ENCODE assay signal across 10 mouse cellular contexts in the genomic region with DNA sequence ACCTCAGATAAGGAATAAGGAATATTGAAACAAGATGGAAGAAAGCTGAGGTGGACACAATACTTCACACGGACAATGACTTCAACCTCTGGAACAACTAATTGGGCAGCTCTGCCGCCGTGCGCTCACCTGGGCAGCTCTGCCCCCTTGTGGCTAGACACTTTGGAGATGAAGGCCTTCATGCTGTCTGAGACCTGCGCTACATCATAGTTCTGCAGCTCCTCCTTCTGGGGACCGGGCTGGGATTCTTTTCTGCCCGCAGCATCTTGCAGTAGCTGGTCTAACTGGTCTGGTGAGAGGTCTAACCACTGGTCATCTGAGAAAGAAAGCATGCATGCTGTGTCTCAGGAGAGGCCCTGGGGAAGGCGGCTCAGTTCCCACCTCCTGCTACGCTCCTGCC. TPM values are rescaled to one million over a fixed set of nuclear protein-coding genes. Genes with fewer than 3 reads are reported as not detected.
A peak's percentile ranks its signal among the peaks of the same experiment; 100 is the strongest.
DNase-seq lines count a peak whose midpoint lies in the region; ATAC-seq lines count a peak whose summit lies in the region.
"Had no signal": no experiment of that assay in that cellular context is flagged by ENCODE, and none has a peak within 500 bp of the region (broad histone marks: within the 10 kb centered on the region; RNA-seq: fewer than 3 reads in every experiment).

No protein-coding gene starts in this region.

- no peak overlapping the region for H3K4me2 ChIP-seq in hindbrain, embryonic 13.5 days
- no peak overlapping the region for H3K4me2 ChIP-seq in embryonic facial prominence, embryonic 15.5 days (replicated peaks)
- H3K4me2 ChIP-seq: intestine, embryonic 15.5 days had no signal

- H3K27me3 ChIP-seq in hindbrain, embryonic 10.5 days (ENCODE audit: insufficient read depth, poor library complexity, severe bottlenecking) = no peaks in the 10 kb centered on the region
- no peaks in the 10 kb centered on the region for H3K27me3 ChIP-seq in hindbrain, embryonic 13.5 days
- H3K27me3 ChIP-seq in embryonic facial prominence, embryonic 15.5 days = no peaks in the 10 kb centered on the region
- H3K27me3 ChIP-seq: intestine, embryonic 15.5 days had no signal

- ATAC-seq in hindbrain, embryonic 13.5 days (ENCODE audit: low FRiP score) = no peak
- 0 out of 2 replicates have a peak, but pooled peaks have one; percentile 29 for ATAC-seq in embryonic facial prominence, embryonic 15.5 days (ENCODE audit: insufficient number of reproducible peaks, low FRiP score, low TSS enrichment, low read depth)
- ATAC-seq: intestine, embryonic 15.5 days had no signal

- peak; percentile 21 for DNase-seq in hindbrain, embryonic 10.5 days (ENCODE audit: low spot score)
- DNase-seq in ES-CJ7 (ENCODE audit: low read depth, low spot score) = peak; percentile 78
- peak; percentile 27 for DNase-seq in lung, postnatal 14 days
- DNase-seq in c-Kit-positive CD71-positive TER-119-positive erythroid progenitor cells, embryonic 14.5 days (ENCODE audit: low spot score) = no peak
- no peak for DNase-seq in ovary, postnatal 14 days (ENCODE audit: low spot score)
- no peak for DNase-seq in right cerebral cortex, postnatal 4 days

- H3K9ac ChIP-seq in hindbrain, embryonic 13.5 days = no peak overlapping the region
- no peak overlapping the region for H3K9ac ChIP-seq in embryonic facial prominence, embryonic 15.5 days
- H3K9ac ChIP-seq: intestine, embryonic 15.5 days had no signal

- H3K36me3 ChIP-seq in hindbrain, embryonic 10.5 days = peaks cover 96% of the 10 kb centered on the region
- peaks cover 85% of the 10 kb centered on the region for H3K36me3 ChIP-seq in hindbrain, embryonic 13.5 days
- H3K36me3 ChIP-seq in embryonic facial prominence, embryonic 15.5 days = peaks cover 72% of the 10 kb centered on the region

- no peaks in the 10 kb centered on the region for H3K4me1 ChIP-seq in hindbrain, embryonic 10.5 days (replicated peaks)
- no peaks in the 10 kb centered on the region for H3K4me1 ChIP-seq in hindbrain, embryonic 13.5 days (replicated peaks)
- H3K4me1 ChIP-seq in embryonic facial prominence, embryonic 15.5 days = no peaks in the 10 kb centered on the region
- H3K4me1 ChIP-seq: intestine, embryonic 15.5 days had no signal

- no peak overlapping the region for H3K4me3 ChIP-seq in hindbrain, embryonic 10.5 days
- no peak overlapping the region for H3K4me3 ChIP-seq in hindbrain, embryonic 13.5 days
- H3K4me3 ChIP-seq in embryonic facial prominence, embryonic 15.5 days (replicated peaks) = no peak overlapping the region
- H3K4me3 ChIP-seq: erythroblast, embryonic 14.5 days; intestine, embryonic 15.5 days had no signal

- 73% methylated on average over 9 of the region's 9 CpGs for WGBS in hindbrain, embryonic 10.5 days
- 79% methylated on average over 9 of the region's 9 CpGs for WGBS in hindbrain, embryonic 13.5 days
- WGBS in embryonic facial prominence, embryonic 15.5 days = 58% methylated on average over 9 of the region's 9 CpGs

- no peaks in the 10 kb centered on the region for H3K9me3 ChIP-seq in hindbrain, embryonic 10.5 days
- no peaks in the 10 kb centered on the region for H3K9me3 ChIP-seq in hindbrain, embryonic 13.5 days
- no peaks in the 10 kb centered on the region for H3K9me3 ChIP-seq in embryonic facial prominence, embryonic 15.5 days (replicated peaks)
- H3K9me3 ChIP-seq: intestine, embryonic 15.5 days had no signal

- no peak overlapping the region for H3K27ac ChIP-seq in hindbrain, embryonic 10.5 days
- H3K27ac ChIP-seq in hindbrain, embryonic 13.5 days = no peak overlapping the region
- no peak overlapping the region for H3K27ac ChIP-seq in embryonic facial prominence, embryonic 15.5 days (replicated peaks)
- H3K27ac ChIP-seq: intestine, embryonic 15.5 days had no signal

RNA-seq across cellular contexts. Expression of gene Ecd, which starts 19.4 kb away (rescaled TPM):
- 64.0 and 71.1 TPM in 2 replicates for polyA plus RNA-seq in hindbrain, embryonic 10.5 days (2016; fragmentation: Nextera tagmentation; extraction: Ambion mirVana)
- 51.6 and 53.2 TPM in 2 replicates for polyA plus RNA-seq in hindbrain, embryonic 13.5 days (2015; fragmentation: Nextera tagmentation; extraction: Ambion mirVana)
- polyA plus RNA-seq in embryonic facial prominence, embryonic 15.5 days (2015; fragmentation: Nextera tagmentation; extraction: Ambion mirVana) = 47.3 and 54.4 TPM in 2 replicates

RNA-seq across cellular contexts. Expression of gene Fam149b, which starts 19.5 kb away (rescaled TPM):
- polyA plus RNA-seq in hindbrain, embryonic 10.5 days (2016; fragmentation: Nextera tagmentation; extraction: Ambion mirVana) = 45.0 and 46.7 TPM in 2 replicates
- polyA plus RNA-seq in hindbrain, embryonic 13.5 days (2015; fragmentation: Nextera tagmentation; extraction: Ambion mirVana) = 43.3 and 44.2 TPM in 2 replicates
- polyA plus RNA-seq in embryonic facial prominence, embryonic 15.5 days (2015; fragmentation: Nextera tagmentation; extraction: Ambion mirVana) = 36.0 and 36.9 TPM in 2 replicates

RNA-seq across cellular contexts. Expression of gene Nudt13, which starts 34.0 kb away (rescaled TPM):
- 10.1 and 10.9 TPM in 2 replicates for polyA plus RNA-seq in hindbrain, embryonic 10.5 days (2016; fragmentation: Nextera tagmentation; extraction: Ambion mirVana)
- polyA plus RNA-seq in hindbrain, embryonic 13.5 days (2015; fragmentation: Nextera tagmentation; extraction: Ambion mirVana) = 11.3 and 17.1 TPM in 2 replicates
- 16.6 and 22.8 TPM in 2 replicates for polyA plus RNA-seq in embryonic facial prominence, embryonic 15.5 days (2015; fragmentation: Nextera tagmentation; extraction: Ambion mirVana)

RNA-seq across cellular contexts. Expression of gene Kcnk16, which starts 59.5 kb away (rescaled TPM):
- 0.09 and 0.20 TPM in 2 replicates for polyA plus RNA-seq in hindbrain, embryonic 10.5 days (2016; fragmentation: Nextera tagmentation; extraction: Ambion mirVana)
- not detected in 2 replicates for polyA plus RNA-seq in hindbrain, embryonic 13.5 days (2015; fragmentation: Nextera tagmentation; extraction: Ambion mirVana)
- polyA plus RNA-seq in embryonic facial prominence, embryonic 15.5 days (2015; fragmentation: Nextera tagmentation; extraction: Ambion mirVana) = 0.12 and 0.68 TPM in 2 replicates

Comparison
In these comparisons a context has a peak if more than half of its experiments do, and no peak if none do; other contexts are left out.
1. DNase-seq: peak in hindbrain, embryonic 10.5 days (single experiment), ES-CJ7 (single experiment) and lung, postnatal 14 days (single experiment); none in c-Kit-positive CD71-positive TER-119-positive erythroid progenitor cells, embryonic 14.5 days (single experiment), ovary, postnatal 14 days (single experiment) and right cerebral cortex, postnatal 4 days (single experiment).